Mouse (Mus musculus) mouse trophoblast stem cell (cell line): ENCODE data around the gene Musk.

Experiments used
- in situ Hi-C, 2 experiments: fragments of 300-500 bp; cut with MseI, MboI; formaldehyde crosslinking; loops; 2 replicates in 1 of 2; 3 replicates in 1 of 2; pipeline ENCODE4 v1.15.1; 2025

Musk gene

GRCm38 (mm10) chr4:58413188-58414185 lies 127.7 kb downstream of the Musk start:
- in situ Hi-C loops = no loop called here

- in situ Hi-C loops = no loop called here
These were observed 129.8 kb downstream of the Musk start for GRCm38 (mm10) chr4:58415537-58415936.

- in situ Hi-C loops = no loop called here
These were observed 131.6 kb downstream of the Musk start for GRCm38 (mm10) chr4:58417319-58417718.

- in situ Hi-C loops = no loop called here
These were observed 133.5 kb downstream of the Musk start for GRCm38 (mm10) chr4:58419225-58419624.

- in situ Hi-C loops = no loop called here
These were observed 137.6 kb downstream of the Musk start for GRCm38 (mm10) chr4:58423276-58423930.
